Mouse (Mus musculus) hindlimb bud, embryonic 11.5 days (tissue): ENCODE measurements around the gene Syt12.
"Not testable (repeated sequence)": the region's sequence is repeated elsewhere in the genome, so short reads cannot be mapped to it uniquely, and the experiment has no call there.

ENCODE experiments used
- DNase-seq: peaks from one replicate; pipeline ENCODE4 v3.0.0-alpha.2; 2012; ENCODE audit warnings: low read depth, low spot score; ENCODE audit errors: extremely low spot score

The Syt12 gene

GRCm38 (mm10) chr19:4491080-4491695 lies 13.9 kb upstream of the Syt12 start:
- no peak for DNase-seq

- DNase-seq, result no peak
These were observed 10.6 kb upstream of the Syt12 start for GRCm38 (mm10) chr19:4487877-4488276.

- no peak for DNase-seq
These were observed 7.8 kb upstream of the Syt12 start for GRCm38 (mm10) chr19:4485006-4485405.

GRCm38 (mm10) chr19:4482111-4482859 lies 5.0 kb upstream of the Syt12 start:
- no peak for DNase-seq

GRCm38 (mm10) chr19:4481326-4481725 lies 4.1 kb upstream of the Syt12 start:
- no peak for DNase-seq

GRCm38 (mm10) chr19:4480041-4480440 lies 2.8 kb upstream of the Syt12 start:
- no peak for DNase-seq

- no peak for DNase-seq
These were observed 906 bp upstream of the Syt12 start for GRCm38 (mm10) chr19:4478190-4478516.

GRCm38 (mm10) chr19:4476601-4477257 lies 518 bp downstream of the Syt12 start:
- DNase-seq, result no peak

- no peak for DNase-seq
These were observed 1.9 kb downstream of the Syt12 start for GRCm38 (mm10) chr19:4475224-4475925.

GRCm38 (mm10) chr19:4474739-4475138 lies 2.5 kb downstream of the Syt12 start:
- no peak for DNase-seq

- no peak for DNase-seq
These were observed 3.7 kb downstream of the Syt12 start for GRCm38 (mm10) chr19:4473549-4473948.

GRCm38 (mm10) chr19:4468363-4468762 lies 8.9 kb downstream of the Syt12 start:
- DNase-seq, result no peak

GRCm38 (mm10) chr19:4464666-4465065 lies 12.6 kb downstream of the Syt12 start:
- no peak for DNase-seq

- no peak for DNase-seq
These were observed 15.3 kb downstream of the Syt12 start for GRCm38 (mm10) chr19:4461981-4462380.

- no peak for DNase-seq
These were observed 21.0 kb downstream of the Syt12 start for GRCm38 (mm10) chr19:4456227-4456626.

GRCm38 (mm10) chr19:4455071-4455800 lies 22.0 kb downstream of the Syt12 start:
- DNase-seq, result no peak

GRCm38 (mm10) chr19:4454040-4454439 lies 23.2 kb downstream of the Syt12 start:
- not testable (repeated sequence) for DNase-seq

GRCm38 (mm10) chr19:4452525-4452924 lies 24.7 kb downstream of the Syt12 start:
- no peak for DNase-seq

- DNase-seq, result no peak
These were observed 25.3 kb downstream of the Syt12 start for GRCm38 (mm10) chr19:4451965-4452364.

GRCm38 (mm10) chr19:4451098-4451497 lies 26.1 kb downstream of the Syt12 start:
- DNase-seq, result no peak

- no peak for DNase-seq
These were observed 26.6 kb downstream of the Syt12 start for GRCm38 (mm10) chr19:4450666-4451065.
